Mouse (Mus musculus): ENCODE results near the gene Epp13.
A peak's percentile ranks its signal among the peaks of the same experiment; 100 is the strongest.
"Not testable (repeated sequence)": the region's sequence is repeated elsewhere in the genome, so short reads cannot be mapped to it uniquely, and the experiment has no call there.

The Epp13 gene

DNA sequence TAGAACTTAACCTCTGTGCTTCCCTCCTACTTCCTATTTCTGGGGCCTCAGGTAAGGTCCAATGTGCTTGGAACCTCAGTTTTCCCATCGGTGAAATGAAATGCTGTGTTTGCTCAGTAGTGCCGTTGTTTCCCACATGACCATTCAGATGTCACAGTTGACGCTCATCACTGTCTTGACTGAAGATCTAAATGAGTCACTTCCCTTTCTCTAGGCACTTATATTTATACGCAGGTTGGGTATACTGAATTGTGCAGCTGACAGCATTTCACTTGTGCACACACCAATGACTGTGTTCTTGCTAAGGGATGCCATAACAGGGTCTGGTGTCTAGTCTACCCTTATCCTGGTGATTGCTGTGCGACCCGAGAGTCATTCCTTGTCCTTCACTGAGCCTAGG is 32.9 kb downstream of the Epp13 start:
- no peak for DNase-seq (ENCODE audit: extremely low spot score, low spot score)

DNA sequence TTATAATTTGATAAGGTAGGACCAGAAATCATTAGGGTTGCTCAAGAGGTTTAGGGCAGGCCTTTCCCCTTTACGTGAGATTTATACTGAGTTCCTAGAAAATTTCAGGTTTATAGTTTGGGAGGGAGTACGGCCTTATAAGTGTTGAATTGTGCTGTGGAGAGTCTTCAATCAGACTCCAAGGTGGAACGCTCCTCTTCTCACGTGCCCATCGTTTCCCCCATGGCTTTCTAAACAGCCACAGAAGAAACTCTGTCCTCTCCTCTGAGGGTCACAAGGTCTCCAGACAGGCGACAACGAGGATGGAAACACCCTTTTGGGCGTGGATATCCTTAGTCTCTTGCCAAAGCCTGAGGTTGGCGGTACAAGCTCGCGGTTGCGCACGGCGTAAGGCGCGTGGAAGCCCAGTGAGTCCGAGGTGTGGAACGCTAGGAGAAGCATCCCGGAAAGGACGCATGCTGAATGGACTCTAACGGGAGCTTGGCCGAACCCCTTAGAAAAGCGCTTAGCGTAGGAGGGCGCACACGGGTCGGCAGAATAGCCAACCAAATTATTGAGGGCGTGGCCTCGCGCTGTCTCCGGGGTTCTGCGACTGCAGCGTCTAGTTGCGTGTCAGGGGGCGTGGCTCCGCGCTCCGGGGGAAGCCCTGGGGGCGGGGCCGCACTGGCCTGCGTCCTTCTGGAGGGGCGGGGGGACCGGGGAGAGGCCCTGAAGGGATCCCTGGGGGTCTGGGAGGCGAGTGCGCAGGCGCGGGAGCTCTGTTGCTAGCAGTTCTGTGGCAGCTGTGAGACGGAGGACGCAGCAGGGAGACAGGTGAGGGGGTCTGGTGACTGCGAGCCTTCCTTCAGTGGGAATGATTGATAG is 33.6 kb downstream of the Epp13 start, which contains the start of gene Zfp667:
TSS of gene Zfp667 (plus strand) at position 738 of the 864 bp plus-strand sequence.
- DNase-seq (ENCODE audit: extremely low spot score, low spot score) = peak; percentile 96

GRCm38 (mm10) chr7:6286921-6287531 is 34.5 kb downstream of the Epp13 start:
- peak; percentile 39 for DNase-seq (ENCODE audit: extremely low spot score, low spot score)

DNA sequence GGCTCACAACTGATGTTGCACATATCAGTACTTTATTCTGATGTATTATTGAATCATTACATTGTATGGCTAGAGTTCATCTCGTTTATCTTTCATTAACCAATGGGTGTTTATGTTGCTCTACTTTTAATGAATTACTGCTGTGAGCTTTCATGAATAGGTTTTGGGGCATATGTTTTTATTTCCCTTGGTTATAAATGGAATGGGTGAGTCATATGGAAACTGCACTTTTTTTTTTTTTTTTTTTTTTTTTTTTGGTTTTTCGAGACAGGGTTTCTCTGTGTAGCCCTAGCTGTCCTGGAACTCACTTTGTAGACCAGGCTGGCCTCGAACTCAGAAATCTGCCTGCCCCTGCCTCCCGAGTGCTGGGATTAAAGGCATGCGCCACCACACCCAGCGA is 38.6 kb downstream of the Epp13 start:
- DNase-seq (ENCODE audit: extremely low spot score, low spot score) = not testable (repeated sequence)

DNA sequence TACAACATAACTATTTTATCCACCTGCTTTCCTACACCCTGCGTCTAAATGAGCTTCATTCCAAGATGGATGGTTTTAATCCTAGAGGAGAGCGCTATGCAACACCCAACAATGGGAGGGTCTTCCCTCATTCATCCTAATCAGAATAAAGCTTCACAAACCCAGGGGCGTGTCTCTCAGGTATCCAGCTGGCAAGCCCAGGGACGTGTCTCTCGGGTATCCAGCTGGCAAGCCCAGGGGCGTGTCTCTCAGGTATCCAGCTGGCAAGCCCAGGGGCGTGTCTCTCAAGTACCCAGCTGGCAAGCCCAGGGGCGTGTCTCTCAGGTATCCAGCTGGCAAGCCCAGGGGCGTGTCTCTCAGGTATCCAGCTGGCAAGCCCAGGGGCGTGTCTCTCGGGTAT is 48.3 kb downstream of the Epp13 start:
- not testable (repeated sequence) for DNase-seq (ENCODE audit: extremely low spot score, low spot score)

GRCm38 (mm10) chr7:6330458-6331232 is 78.1 kb downstream of the Epp13 start:
- DNase-seq (ENCODE audit: extremely low spot score, low spot score) = no peak

GRCm38 (mm10) chr7:6331233-6331956 is 78.9 kb downstream of the Epp13 start, which contains the start of gene Zfp583:
Gene Zfp583 (minus strand): TSS chr7:6331285.
- peak; percentile 82 for DNase-seq (ENCODE audit: extremely low spot score, low spot score)

All from neural tube, embryonic 10.5 days (tissue).